Mouse (Mus musculus) ES-Bruce4 (cell line): Measurements from ENCODE around the gene Chst15.

Experiments used
- CTCF ChIP-seq: IDR thresholded peaks from one replicate; pipeline ENCODE4 v1.8.1; 2011; ENCODE audit warnings: low read depth, low read length
- EP300 ChIP-seq: IDR thresholded peaks from 2 replicates; pipeline ENCODE4 v1.6.1; 2011; ENCODE audit warnings: low read depth, low read length; ENCODE audit not compliant: insufficient read depth
- POLR2A ChIP-seq: IDR thresholded peaks from one replicate; pipeline ENCODE4 v1.8.1; 2011; ENCODE audit warnings: low read length; ENCODE audit not compliant: insufficient read depth

- TF ChIP-seq POLR2A, result no peak
- no peak for TF ChIP-seq CTCF
- no peak for TF ChIP-seq EP300
Measured at GRCm38 (mm10) chr7:132347273-132348045, 30.4 kb upstream of the Chst15 start.
